Mouse (Mus musculus): ENCODE results near the gene Snap47.

DNA sequence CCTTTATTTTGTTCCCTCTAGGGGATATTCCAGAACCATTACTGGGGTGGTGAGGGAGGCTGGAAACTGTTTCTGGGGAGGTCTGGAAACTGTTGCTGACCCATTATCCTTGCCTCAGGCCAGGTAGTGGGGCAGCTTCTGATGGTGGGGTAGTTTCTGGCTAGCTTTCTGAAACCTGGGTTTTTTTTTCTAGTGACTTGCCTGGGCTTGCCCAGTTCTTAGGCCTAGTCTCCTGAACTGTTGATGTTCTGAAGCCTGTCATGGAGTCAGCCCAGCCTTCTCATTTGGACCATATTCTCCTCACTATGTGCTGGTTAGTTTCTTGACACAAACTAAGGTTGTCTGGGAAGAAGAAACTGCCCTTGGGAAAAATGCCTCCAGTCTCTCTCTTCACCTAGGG lies 71.4 kb downstream of the Snap47 start:
- TF ChIP-seq TAL1 (IDR thresholded peaks at IDR 0.05; ENCODE audit: low read length): no peak
- TF ChIP-seq GATA1 (IDR thresholded peaks at IDR 0.05; ENCODE audit: low read length): no peak
